Mouse (Mus musculus) brain, embryonic 14.5 days (tissue): ENCODE measurements around the gene Pcca. TPM values are rescaled to one million over a fixed set of nuclear protein-coding genes. Genes with fewer than 3 reads are reported as not detected.

Experiments
- DNase-seq: peaks from one replicate; pipeline ENCODE4 v3.0.0-alpha.2; 2011; ENCODE audit warnings: low read depth
- CTCF ChIP-seq: fragments of 200-500 bp; IDR thresholded peaks from 2 replicates; pipeline ENCODE4 v1.5.1; 2012; ENCODE audit warnings: inconsistent platforms, mild to moderate bottlenecking, moderate library complexity, borderline replicate concordance; ENCODE audit not compliant: insufficient read depth, insufficient read length; ENCODE audit errors: extremely low read depth
- POLR2A ChIP-seq: fragments of 200-500 bp; IDR thresholded peaks from 2 replicates; pipeline ENCODE4 v1.6.1; 2012; ENCODE audit warnings: mild to moderate bottlenecking, inconsistent platforms, borderline replicate concordance; ENCODE audit not compliant: poor library complexity, insufficient read depth, insufficient read length, severe bottlenecking; ENCODE audit errors: extremely low read depth
- polyA plus RNA-seq: library from polyadenylated mRNA; depleted of rRNA; stranded (reverse); fragments of >200 nt; gene quantifications from 2 replicates; pipeline ENCODE4 v1.2.3, GENCODE M21; 2012

Gene Pcca
- polyA plus RNA-seq, 1 experiment: 22.4 TPM

- TF ChIP-seq POLR2A (no peak), CTCF (no peak)
- DNase-seq: no peak
Measured at GRCm38 (mm10) chr14:122872612-122873011, 338.5 kb downstream of the Pcca start.

- peak; percentile 56 for DNase-seq
- TF ChIP-seq CTCF (no peak), POLR2A (no peak)
Measured at GRCm38 (mm10) chr14:122875056-122875455, 340.9 kb downstream of the Pcca start.

- peak; percentile 69 for DNase-seq
- no peak for TF ChIP-seq CTCF
- no peak for TF ChIP-seq POLR2A
Measured at GRCm38 (mm10) chr14:122875636-122876035, 341.5 kb downstream of the Pcca start.

DNA sequence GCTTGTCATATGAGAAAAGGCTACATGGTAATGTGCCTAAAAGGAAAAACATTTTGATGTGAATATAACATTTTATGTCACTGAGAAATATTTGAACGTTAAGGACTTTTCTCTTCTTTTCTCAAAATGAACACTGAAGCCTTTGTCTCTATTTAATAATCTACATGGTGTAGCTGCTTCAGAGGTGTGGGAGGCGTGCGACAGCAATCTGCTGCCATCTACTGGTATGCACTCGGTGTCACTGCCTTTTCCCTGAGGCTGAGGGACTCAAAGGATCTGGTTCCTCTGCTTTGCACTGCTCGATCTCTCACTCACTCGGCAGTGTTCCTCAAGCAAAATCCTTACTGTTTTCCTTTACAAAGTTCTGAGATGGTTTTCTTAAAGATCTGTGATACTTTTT lies 342.0 kb downstream of the Pcca start:
- TF ChIP-seq POLR2A: no peak
- peak; percentile 99 for TF ChIP-seq CTCF
- DNase-seq: peak; percentile 96

DNA sequence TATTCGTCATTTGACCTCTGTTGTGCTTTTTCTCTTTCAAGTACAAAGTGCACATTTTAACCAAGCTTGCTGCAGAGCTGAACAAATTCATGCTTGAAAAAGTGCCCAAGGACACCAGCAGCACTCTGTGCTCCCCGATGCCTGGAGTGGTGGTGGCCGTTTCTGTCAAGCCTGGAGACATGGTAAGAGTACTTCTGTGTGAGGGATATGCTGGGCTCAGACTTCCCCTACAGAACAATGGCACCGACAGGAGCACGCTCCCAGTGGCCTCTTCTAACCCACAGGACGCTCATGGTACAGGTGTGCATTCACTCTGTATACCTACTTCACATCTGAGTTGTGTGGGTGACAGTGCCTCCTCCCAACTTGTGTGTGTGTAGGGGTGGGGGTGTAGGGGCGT lies 342.6 kb downstream of the Pcca start:
- DNase-seq: no peak
- TF ChIP-seq POLR2A (no peak), CTCF (no peak)

DNA sequence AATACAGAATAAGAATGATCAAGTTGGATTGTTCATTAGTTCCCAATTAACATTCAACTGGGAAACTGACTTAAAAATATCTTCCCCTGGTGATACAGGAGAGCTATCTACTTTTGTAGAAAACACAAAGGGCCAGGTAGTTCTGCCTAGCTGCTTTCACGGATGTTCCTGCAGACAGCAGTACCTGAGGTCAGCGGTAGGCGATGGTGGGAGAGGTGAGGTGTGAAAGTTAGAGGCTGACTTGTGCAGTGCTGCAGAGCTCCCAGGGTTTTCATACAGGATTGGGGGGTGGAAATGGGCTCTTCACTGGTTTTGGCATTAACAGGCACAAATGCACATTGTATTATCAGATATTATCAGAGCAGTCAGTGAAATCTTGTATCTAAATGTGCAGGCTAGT lies 343.7 kb downstream of the Pcca start:
- no peak for DNase-seq
- TF ChIP-seq CTCF (no peak), POLR2A (no peak)

DNA sequence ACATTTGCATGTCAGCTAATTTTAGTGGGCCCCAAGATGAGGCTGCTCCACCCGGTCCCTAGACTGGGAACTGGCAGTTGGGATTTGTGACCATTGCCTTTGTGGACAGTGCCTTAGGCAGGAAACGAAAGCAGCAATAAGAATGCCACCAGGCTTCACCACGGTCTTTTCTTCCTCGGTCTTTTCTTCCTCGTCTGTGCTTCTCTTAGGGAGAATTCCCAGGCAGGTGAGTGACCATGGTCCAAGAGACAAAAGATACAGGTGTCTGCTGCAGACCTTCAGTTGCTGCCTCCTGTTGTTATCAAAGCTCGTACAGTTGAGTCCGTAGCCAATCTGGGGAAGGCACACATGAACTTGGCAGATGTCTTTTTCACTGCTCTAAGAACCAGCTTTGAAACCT lies 346.2 kb downstream of the Pcca start:
- DNase-seq: no peak
- TF ChIP-seq CTCF (no peak), POLR2A (no peak)

- TF ChIP-seq CTCF: no peak
Measured at GRCm38 (mm10) chr14:122881699-122882098, 347.6 kb downstream of the Pcca start.

GRCm38 (mm10) chr14:122882201-122882639 lies 348.1 kb downstream of the Pcca start:
- TF ChIP-seq POLR2A: no peak
- TF ChIP-seq CTCF: no peak
- peak; percentile 90 for DNase-seq

More at GRCm38 (mm10) chr14:122881699-122882098, 347.6 kb downstream of the Pcca start:
- DNase-seq: no peak

DNA sequence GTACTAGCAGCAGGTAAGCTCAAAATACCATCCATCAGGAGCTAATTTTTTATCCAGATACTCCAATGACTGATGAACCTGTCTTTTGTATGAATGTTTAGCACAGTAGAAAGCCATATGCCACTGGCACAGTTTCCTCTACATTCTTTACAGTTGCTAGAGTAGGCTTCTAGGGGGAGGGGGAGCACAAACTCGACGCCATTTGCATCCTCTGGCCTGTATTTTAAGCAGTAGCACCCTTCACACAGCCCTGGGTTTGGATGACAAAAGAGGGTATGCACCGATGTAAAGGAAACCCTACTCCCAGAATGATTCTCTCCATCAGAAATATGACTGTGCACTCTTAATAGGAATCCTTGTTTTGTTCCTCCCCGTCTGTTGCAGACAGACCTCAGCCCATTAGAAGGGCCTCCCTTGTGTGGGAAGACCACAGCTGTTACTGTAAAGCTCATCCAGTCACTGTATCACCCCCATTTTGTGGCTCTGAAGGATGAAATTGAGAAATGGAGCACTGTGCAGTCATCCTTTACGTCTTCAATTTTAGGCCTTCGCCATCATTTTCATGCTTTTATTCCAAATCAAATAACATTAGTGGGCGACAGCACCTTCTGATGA lies 348.8 kb downstream of the Pcca start:
- DNase-seq: peak; percentile 81
- no peak for TF ChIP-seq POLR2A
- TF ChIP-seq CTCF: no peak

DNA sequence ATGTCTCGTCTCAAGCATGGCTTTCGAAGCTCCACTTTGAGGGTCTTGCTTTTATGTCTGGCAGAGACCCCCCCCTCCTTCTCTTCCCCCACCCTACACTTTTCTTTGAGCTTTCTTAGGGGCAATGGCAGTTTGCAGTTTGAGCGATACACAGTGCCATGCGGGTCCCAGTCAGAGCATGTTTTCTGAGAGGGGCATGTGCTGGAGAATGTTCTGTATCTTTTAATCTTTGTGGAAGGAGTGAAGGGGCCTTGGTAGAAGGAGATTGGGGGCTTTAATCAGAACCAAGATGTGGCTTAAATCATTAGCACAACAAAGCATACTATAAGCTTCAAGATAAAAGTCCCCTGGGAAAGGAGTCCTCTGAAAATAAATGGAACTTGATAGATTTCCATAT lies 349.3 kb downstream of the Pcca start:
- no peak for DNase-seq
- TF ChIP-seq CTCF (no peak), POLR2A (no peak)

DNA sequence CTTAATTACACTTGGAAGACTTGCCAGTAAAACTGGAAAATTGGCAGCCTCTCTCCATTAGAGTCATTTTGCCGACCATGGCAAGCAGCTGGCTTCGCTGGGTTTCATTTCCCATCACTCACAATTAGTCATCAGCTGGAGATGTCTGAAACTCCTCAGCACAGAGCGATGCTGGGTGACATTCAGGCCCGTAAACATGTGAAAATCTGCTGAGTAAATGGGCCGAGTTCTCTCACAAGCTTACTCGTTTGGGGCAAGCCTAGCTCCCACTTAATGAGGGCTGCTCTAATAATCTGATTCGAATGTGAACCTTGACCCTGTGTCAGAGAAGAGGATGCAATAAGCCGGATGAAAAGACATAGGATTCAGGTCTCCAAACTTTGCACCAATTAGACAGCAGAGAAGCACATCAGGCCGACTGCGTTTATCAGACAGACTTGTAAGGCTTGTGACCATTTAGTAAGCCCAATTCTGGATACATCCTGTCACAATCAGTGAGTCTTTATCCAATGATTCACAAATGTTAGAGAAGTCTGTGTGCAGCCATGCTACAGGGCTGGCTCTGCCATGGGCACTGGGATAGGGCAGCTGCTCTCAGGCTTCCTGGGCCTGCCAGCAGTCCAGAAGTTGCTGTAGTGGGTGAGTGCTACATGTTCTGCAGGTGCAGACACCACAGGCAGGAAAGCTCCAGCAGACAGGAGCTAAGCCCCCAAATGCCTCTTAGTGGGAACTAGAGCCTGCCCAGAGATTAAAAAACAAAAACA lies 349.9 kb downstream of the Pcca start:
- no peak for TF ChIP-seq POLR2A
- TF ChIP-seq CTCF: no peak
- DNase-seq: peak; percentile 95
